Mouse (Mus musculus) 3T3-L1 (cell line): ENCODE data around the gene Prss21.

Source experiments
- DNase-seq: peaks from one replicate; pipeline ENCODE4 v3.0.0-alpha.2; 2015; ENCODE audit warnings: low read depth, low spot score

The Prss21 gene

DNA sequence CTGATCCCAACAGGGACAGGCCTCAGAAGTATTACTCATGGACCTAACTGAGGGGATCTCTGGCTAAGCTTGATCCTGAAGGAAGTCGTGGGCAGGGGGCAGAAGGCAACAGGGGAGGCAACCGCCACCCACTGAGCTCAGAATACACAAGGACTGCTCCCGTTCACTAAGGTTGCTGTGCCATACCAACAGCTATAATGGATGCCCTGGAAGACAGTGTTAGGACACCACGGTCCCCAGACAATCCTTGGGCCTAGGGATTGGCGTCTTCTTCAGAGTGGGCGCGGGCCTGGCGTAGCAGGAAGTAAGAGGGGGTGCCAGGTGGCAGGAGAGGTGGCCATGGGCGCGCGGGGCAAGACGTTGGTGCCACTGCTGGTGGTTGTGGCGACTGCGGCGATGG, at the start of gene Prss21:
Gene Prss21 (plus strand): TSS at position 301 of the 400 bp plus-strand sequence.
- DNase-seq: no peak

DNA sequence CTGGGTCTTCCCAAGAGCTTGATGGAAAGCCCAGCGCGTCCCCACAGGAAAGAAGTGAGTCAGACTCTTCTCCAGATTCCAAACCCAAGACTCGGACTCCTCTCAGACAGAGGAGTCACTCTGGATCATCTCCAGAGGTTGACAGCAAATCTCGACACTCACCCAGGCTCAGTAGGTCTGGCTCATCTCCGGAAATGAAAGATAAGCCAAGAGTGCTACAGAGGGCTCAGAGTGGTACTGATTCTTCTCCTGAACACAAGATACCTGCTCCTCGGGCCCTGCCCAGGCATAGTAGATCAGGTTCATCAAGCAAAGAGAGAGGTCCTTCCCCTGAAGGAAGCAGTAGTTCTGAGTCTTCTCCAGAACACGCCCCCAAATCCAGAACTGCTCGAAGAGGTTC, 49.3 kb upstream of the Prss21 start:
- peak; percentile 54 for DNase-seq

DNA sequence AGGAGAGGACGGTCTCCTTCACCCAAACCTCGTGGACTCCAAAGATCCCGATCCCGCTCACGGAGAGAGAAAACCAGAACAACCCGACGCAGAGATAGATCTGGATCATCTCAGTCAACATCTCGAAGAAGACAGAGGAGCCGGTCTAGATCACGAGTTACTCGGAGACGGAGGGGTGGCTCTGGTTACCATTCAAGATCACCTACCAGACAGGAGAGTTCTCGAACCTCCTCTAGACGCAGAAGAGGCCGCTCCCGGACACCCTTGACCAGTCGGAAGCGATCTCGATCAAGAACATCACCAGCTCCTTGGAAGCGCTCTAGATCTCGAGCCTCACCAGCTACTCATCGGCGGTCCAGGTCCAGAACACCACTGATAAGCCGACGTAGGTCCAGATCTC, 48.6 kb upstream of the Prss21 start:
- DNase-seq: no peak

DNA sequence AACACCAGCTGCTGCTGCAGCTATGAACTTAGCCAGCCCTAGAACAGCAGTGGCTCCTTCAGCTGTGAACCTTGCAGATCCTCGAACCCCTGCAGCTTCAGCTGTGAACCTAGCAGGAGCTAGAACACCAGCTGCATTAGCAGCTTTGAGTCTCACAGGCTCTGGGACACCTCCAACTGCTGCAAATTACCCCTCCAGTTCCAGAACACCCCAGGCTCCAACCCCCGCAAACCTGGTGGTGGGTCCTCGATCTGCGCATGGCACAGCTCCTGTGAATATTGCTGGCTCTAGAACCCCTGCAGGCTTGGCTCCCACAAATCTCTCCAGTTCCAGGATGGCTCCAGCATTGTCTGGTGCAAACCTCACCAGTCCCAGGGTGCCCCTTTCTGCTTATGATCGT, 47.1 kb upstream of the Prss21 start:
- DNase-seq: no peak

DNA sequence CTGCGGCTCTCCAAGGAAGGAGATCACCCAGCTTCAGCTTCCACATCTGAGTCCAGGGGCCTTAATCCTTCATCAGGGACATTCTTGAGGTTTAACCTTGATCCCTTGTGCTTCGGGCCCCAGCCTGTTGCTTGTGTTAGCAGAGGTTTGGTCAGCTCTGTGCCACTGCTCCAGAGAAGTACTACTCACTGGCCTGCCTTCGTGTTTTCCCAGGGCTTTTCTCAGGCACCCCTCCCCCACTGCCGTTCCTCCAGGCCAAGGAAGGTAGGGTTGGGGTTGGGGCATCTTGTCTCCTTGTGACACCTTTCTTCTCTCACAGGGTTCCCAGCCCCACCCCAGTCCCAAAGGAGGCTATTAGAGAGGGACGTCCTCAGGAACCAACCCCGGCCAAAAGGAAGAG, 45.8 kb upstream of the Prss21 start:
- DNase-seq: peak; percentile 34

DNA sequence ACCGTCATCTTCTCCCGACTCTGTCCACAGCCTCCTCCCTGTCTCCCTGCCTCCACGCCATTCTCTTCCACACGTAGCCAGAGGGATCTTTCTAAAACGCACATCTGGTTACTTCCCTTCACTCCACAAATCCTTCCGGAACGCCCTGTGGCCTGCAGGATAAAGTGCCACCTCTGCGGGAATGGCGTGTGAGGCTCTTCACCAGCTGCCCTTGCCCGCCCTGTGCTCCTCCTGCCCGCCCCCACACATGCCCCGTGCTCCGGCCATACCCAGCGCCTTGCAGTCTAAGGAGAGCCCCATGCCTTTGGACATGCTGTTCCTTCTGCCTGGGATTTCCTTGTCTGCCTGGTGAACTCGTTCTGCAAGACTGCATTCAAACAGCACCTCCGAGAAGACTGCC, 44.8 kb upstream of the Prss21 start:
- DNase-seq: no peak

DNA sequence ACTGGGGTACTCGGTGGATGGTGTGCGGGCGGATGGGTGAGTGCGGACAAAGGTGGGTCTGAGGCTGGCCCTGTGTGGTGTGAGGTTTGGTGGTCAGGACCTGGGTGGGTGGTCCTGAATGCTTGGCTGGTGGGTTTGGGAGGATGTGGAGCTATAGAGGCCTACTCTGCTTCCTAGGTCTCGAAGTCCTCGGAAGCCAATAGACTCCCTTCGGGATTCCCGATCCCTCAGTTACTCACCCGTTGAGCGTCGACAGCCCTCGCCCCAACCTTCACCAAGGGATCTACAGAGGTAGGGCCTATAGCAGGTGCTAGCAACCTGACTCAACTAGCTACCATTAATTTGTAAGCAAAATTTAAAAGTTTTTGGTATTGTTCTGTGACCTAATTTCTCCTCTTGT, 44.2 kb upstream of the Prss21 start:
- DNase-seq: no peak

DNA sequence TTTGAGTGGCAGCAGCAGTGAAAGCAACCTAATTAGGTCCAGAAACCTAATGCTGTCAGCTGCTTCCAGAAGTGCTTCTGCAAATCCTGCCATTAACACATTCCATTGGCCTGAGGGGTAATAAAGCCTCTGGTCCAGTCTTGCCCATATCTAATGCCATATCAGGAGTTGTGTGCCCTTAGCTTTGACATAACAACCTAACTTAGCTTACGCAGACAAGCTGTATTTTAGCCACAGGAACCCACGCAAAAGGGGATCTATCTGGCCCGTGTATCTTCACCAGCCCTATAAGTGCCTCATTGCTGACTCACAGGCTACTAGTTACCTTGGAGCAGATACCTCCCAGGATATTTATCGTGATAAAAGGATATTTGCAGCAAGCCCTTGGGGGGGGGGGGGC, 42.3 kb upstream of the Prss21 start:
- DNase-seq: peak; percentile 25

DNA sequence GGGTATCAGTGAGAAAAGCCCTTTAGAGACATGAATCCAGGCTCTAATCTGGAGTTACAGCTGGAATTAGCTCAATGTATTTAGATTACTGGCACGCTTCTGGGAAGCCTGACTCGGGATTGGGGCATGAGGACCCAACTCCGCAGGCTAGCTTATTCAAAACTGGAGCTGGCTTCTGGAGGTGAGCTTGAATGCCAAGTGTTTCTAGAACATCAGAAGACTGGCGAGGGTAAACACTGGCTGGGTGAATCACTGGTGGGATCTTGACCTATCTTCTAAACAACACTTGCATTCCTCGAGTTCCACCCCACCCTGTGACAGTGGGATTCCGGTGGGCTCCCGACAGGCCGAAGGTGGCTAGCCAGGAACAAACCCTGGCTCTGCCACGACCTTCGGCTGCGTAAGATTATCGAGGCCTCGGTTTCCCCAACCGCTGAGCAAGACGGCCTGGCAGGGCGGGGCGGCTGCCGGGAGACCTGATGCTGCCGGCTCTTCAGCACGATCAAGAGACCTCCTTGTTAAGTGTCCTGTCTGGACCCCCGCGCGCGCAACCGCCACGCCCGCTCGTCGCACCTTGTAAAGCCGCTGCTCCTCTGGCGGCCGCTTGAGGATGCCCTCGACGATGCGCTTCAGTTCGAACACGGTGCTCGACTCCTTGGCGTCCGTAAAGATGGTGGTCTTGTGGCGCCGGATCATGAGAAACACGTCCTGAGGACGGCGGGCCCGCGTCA, 39.4 kb upstream of the Prss21 start:
- DNase-seq: peak; percentile 64

DNA sequence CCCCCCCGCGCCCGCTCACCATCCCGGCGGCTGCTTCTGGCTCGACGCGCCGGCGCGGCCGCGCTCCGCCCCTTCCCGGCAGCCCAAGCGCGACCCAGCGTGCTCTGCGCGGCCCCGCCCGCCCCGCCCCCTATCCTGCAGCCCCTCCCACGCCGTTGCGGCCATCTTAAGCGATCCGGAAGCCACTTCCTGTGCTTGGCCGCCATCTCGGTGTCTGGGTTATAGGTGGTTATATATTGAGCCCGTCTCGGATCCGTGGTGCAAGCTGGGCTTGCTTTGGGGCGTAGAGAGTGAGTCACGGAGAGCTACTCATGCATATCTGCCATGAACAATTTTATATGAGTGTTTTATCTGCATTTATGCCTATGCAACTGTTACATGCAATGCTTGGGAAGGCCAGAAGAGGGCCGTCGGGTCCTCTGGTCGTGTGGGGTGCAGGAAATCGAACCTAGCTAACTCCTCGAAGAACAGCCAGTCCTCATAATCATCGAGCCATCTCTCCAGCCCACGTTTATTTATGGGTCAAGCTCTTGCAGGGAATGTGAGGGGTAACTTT, 38.7 kb upstream of the Prss21 start, which contains the start of gene Elob:
Gene Elob (minus strand): TSS at position 73 of the 556 bp plus-strand sequence.
- DNase-seq: peak; percentile 95

DNA sequence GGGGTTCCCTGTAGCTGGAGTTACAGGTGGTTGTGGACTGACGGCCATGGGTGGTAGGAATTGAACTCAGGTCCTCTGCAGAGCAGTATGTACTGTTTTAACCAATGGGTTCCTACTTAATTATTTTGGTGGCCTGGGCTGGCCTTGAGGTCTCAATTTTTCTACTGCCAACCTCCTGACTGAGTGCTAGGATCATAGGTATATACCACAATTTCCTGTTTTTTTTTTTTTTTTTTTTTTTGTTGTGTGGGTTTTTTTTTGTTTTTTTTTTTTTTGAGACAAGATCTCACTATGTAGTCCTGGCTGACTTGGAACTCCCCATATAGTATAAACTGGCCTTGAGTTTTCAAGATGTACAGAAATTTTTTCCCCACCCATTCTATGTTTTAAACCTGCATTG, 36.7 kb upstream of the Prss21 start:
- DNase-seq: no peak

DNA sequence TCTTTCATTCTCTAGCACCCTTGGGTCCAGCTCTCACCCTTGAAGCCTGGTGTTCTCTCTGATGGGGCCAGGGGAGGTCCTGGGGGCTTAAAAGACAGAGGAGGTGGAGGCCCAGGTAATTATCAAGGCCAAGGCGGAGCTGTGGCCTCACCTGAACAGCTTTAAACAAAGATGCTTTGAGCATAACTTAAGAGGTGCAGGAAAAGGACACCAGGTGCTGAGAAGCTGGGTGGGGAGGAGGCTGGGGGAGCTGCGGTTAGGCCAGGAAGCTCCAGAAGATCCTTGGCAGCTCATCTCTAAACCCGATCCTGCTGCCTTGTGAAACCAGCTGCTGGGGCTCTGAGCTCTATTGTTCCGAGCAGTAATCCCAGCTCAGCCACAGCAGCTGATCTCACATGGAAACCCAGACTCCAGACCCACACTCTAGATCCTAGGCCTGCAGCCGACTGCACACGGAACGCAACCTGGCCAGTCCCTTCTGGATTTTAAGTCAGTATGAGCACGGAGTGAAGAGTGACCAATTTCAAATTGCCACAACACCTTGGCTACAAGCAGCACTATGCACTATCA, 31.8 kb upstream of the Prss21 start, which contains the start of gene Prss33:
Gene Prss33 (minus strand): TSS at position 51 of the 570 bp plus-strand sequence.
- no peak for DNase-seq

DNA sequence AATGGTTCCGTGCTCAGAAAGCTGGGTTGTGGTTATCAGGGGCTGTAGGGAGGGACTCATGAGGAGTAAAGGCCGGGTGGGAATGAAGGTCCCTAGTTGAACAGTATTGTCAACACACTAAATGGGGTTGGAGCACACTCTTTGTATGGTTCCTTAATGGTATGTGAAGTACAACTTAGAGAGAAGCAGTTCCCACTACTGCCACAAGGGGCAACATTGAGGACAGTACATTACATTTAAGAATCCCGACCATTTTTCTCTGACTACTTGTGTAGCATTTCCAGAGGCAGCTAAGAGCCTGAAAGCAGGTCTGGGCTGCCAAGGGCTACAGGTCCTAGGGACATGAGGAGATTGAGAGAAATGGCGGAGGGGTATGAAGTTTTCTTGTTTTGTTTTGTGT, 26.7 kb upstream of the Prss21 start:
- DNase-seq: peak; percentile 90

DNA sequence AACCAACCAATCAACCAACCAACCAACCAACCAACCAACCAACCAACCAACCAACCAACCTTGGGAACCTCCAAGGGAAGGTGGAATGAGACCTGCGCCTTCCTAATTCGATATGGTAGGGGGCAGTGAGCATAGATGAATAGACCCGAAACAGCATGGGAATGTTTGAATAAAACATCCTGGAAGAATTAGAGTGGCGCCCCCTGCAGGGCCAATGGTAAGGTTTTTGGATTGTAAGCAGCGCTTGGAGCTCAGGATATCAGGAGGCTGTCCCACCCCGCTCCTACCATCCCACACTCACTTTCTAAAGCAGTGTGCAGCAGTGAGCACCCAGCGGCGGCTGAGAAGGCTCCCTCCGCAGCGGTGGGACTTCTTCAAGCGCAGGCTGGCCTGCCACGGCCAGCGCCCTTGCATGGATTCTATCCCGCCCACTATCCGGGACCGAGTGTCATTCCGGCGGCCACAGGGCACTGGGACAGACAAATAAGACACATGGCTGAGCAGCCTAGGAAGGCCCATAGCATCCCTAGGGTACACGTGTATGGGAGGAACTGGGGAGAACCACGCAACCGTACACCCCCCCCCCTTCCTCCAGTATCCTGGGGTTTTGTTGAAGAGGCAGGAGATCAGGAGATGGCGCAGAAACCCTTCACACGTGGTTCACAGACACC, 24.6 kb upstream of the Prss21 start:
- DNase-seq: no peak

DNA sequence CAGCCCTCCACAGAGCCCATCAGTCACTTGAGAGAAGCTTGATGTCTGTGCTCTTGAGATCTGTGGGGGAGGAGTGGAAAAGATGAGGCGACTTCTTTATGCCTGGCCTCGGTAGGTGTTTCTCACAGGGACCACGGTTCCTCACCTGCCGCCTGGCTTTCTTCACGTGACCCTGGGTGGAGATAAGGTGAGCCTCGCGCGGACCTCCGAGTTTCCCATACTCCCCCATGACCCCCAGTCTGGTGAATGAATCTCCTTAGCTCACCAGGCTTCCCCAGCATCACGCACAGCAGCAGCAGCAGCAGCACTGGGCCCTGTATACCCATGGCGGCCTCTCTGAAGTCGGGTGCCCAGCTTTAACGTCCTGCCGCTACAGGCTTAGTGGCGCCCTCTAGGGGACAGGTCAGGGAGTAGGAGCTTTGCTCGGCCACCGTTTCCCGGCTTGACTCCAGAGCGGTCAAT, 24.0 kb upstream of the Prss21 start, which contains the start of the genes Prss32 and Prss41:
Gene Prss32 (plus strand): TSS at position 44 of the 462 bp plus-strand sequence.
Gene Prss41 (minus strand): TSS at position 361 of the 462 bp plus-strand sequence.
- no peak for DNase-seq

DNA sequence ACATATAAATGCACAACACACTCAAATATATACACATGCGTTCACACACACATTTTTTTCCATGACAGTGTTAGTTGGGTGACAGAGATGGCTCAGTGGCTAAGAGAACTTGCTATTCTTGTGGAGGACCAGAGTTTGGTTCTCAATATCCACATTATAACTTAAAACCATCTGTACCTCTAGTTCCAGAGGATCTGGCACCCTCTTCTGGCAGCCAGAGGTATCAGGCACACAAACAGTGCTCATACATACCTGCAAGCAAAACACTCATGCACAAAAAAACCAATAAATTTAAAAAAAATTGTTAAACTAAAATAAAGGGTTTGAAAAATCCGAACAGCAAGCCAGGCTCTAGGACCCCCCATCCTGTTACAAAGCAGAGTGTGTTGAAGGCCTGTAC, 17.8 kb upstream of the Prss21 start:
- DNase-seq: peak; percentile 29

DNA sequence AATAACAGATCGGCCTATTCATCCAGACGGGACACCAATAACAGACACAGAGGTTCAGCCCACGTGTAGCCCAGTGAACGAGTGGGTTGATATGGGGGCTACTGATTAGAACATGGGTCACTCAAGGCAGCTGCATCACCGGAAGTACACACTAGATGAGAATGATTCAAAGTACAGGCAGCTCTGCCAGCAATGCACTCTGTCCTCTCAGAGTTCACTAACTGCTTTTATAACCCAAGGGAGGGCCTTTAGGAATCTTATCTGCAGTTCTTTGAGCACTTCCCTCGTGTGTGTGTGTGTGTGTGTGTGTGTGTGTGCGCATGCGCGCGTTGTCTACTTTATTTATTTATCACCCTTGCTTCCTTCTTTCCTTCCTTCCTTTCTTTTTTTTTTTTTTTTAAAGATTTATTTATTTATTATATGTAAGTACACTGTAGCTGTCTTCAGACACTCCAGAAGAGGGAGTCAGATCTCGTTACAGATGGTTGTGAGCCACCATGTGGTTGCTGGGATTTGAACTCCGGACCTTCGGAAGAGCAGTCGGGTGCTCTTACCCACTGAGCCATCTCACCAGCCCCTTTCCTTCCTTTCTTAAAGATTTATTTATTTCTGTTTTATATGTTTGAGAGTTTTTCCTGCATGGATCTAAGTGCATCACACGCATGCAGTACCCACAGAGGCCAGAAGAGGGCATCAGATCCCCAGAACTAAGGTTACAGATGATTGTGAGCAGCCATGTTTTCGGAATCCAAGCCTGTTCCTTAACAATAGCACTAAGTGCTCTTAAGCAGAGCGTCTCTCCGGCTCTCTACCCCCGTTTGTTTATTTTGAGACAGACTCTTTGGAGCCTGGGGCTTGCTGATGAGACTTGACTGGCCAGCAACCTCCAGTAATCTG, 16.8 kb upstream of the Prss21 start:
- peak; percentile 95 for DNase-seq

DNA sequence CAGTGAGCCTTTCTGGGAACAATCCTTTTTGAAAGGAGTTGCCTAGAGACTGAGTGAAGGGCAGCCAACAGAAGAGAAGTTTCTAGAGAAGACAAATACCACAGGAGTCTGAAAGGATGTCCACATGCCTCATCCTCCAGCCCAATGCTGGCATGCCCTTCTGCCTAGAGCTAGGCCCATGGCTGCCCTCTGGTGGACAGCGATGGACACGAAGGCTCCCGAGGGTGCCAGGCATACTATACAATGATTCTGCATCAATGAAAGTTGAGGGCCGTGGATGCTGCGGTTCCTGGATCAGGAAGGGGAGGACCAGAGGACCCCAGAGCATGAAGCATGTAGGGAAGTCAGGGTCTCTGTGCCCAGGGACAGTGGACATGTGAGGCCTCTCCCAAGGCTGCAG, 14.6 kb upstream of the Prss21 start:
- peak; percentile 90 for DNase-seq

DNA sequence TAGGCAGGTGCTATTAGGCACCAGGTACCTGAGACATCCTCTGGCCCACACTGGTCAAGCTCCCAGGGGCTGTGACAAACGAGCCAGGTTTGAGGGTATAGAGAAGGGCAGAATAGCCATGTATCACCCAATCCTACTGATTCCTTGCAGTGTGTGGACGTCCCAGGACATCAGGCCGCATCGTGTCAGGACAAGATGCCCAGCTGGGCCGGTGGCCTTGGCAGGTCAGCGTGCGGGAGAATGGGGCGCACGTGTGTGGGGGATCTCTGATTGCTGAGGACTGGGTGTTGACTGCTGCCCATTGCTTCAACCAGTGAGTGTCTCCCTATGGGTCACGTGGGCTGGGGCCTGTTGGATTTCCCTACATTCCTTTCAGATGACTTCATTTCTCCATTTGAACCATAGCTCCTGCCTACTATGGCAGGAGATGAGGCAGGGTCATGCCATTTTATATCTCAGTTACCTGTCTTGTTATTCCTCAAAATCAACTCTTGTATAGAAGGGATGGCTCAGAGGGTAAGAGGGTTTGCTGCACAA, 13.6 kb upstream of the Prss21 start:
- peak; percentile 77 for DNase-seq

DNA sequence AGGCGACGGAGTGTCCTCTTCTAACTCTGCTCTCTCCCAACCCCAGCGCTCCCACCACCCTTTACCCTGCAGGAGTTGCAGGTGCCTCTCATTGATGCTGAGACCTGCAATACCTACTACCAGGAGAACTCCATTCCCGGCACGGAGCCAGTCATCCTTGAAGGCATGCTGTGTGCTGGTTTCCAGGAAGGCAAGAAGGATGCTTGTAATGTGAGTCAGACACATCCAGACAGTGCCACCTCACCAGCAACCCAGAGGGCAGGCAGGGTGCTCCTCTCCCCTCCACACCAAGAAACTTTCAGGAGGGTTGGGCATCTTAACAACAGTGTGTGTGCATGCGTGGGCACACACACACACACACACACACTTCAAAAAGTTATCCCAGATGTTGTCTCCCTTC, 10.7 kb upstream of the Prss21 start:
- peak; percentile 93 for DNase-seq

DNA sequence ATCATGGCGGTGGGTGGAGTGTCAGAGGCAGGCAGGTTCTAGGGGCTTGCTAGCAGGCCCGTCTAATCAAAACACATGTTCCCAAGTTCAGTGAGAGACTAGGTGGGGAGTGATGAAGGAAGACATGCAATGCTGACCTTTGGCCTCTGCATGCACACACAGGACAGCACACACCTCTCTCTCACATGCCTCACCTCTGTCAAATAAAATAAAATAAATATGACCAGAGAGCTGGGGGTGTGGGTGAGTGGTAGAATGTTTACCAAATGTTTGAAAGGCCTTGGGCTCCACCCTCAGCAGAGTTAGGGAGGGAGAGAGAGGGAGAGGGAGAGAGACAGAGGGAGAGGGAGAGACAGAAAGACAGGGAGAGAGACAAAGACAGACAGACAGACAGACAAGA, 9.9 kb upstream of the Prss21 start:
- DNase-seq: no peak
